Mouse (Mus musculus) spleen, postnatal 4 days (tissue): ENCODE results near the gene Pigt.
A peak's percentile ranks its signal among the peaks of the same experiment; 100 is the strongest.

Experiments used
- DNase-seq, 2 experiments: peaks; one replicate each; pipeline ENCODE4 v3.0.0; 2022; ENCODE audit warnings: low spot score in 2 of 2

Pigt gene

DNA sequence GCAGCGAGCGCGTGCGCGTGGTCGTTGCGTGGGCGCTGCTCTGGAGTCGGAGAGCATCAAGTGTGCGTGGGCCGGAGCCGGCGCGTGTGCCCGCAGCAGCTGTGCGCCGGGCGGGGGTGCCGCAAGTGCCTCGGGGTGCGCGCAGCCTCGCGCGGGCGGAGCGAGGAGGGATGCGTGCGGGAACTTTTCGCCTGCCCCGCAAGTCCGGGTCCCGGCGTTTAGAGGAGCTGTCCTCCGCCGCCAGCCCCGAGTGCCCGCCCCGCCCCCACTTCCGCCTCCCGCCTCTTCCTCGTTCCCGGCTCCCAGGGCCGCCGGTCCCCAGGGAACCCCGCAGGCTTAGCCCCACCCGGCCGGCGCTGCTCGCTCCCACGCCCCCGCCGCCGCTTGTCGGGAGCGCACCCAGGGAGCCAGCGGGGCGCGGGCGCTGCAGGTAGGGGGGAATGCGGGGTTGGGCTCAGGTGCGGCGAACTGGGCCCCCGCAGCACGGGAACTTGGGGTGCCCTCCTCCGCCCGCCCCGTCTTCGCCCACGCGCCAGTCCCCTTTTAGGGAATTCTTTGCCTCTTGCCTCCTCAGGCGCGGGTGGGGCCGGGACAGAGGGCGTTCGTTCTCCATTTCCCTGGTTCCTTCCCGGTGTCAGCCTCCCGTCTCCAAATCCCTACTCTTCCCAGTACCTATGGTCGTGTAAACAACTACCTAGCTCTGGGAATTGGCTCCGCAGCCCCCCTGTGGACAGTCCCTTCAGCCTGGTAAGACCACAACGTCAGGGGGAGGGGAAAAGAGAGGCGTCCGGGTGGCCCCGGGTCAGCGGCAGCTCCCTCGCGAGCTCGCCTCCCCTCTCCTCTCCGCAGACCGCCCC is 10.8 kb upstream of the Pigt start:
- DNase-seq: no peak

DNA sequence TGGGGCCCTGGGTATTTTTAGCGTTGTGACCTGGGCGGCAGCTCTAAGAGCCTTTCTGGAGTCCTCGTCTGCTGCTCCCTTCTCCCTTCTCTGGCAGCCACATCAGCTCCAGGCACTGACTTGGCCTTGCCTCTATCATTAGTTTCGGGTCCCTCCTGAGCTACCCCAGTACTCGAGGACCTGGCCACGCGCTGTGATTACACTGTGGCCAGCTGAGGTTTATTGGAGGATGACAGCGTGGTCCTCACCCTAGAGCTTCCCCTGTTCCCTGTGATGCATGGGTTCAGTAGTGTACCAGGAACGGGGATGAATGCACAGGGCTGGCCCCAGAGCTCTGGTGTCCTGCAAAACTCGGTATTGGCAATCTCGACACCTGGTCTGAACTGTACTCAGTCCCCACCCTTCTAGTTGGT is 10.2 kb upstream of the Pigt start:
- DNase-seq: no peak

DNA sequence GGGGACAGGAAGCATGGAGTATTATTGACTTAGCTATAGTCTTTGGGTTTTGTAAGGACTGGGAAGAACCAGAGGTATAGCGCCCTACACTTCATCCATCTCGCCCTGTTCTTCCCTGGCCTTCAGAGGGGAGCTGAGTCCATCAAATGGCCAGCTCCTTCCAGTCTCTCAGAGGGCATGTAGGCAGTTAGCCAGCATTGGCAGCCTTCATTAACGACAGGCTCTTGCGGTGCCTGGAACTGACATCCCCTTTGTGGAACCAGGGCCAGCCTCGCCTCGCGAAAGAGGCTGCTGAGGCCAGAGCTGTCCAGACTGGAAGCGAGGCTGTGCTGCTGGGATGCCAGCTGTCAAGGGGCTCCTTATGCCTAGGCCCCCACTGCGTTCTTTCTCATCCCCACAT is 9.5 kb upstream of the Pigt start:
- DNase-seq: no peak

- DNase-seq: no peak
Measured at GRCm38 (mm10) chr2:164494126-164494525, 3.2 kb upstream of the Pigt start.

- DNase-seq: no peak
Measured at GRCm38 (mm10) chr2:164496331-164496730, 989 bp upstream of the Pigt start.

GRCm38 (mm10) chr2:164497691-164498268 is 460 bp downstream of the Pigt start:
- DNase-seq: no peak

DNA sequence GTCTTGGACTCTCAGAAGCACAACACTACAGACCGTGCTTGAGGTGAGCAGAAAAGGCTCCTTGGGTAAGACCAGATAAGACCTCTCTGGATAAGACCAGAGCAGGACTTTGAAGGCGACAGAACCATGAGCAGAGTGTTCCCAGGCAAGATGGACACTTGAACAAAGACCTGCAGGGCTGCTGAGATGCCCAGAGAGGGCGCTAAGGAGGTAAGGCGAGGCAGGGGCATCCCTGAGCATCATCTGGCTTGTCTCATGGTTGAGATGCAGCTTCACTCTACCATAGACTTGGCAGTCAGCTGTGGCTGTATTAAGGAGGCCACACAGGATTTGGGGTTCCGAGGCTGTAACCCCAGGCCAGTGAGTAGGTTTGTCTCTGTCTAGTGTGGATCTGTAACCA is 2.0 kb downstream of the Pigt start:
- DNase-seq: no peak

DNA sequence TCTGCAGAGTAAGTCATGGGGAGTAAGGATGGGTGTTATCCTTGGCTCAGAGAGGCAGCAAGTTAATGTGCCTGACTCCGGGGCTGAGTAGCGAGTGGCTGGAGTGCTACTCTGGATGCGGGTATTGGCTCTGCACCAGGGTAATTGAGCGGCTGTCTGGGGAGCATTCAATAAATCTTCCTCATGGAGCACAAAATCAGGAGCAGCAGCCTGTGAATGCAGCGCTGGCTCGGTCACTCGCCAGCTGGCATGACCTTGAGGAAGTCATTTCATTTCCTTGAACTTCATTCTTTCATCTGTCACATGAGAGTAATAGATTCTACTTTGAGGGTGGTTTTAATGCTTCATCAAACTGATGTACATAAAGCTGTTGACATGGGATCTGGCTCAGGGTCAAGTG is 3.2 kb downstream of the Pigt start:
- DNase-seq: no peak

DNA sequence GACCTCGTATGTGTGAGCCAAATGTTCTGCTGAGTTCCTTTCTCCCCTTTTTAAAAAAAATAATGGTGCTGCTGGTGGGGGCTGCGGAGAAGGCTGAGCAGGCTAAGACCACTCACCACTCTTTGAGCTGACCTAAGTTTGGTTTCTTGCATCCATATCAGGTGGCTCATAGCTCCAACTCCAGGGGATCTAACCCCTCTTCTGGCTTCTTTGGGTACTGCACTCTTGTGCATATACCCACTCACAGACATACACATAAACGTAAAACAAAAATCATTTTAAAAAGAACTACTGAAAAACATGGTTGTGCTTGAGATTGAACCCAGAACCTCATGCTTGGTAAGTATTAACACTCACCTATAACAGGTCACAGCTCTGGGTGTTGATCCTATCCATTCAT is 7.6 kb downstream of the Pigt start:
- DNase-seq: no peak

DNA sequence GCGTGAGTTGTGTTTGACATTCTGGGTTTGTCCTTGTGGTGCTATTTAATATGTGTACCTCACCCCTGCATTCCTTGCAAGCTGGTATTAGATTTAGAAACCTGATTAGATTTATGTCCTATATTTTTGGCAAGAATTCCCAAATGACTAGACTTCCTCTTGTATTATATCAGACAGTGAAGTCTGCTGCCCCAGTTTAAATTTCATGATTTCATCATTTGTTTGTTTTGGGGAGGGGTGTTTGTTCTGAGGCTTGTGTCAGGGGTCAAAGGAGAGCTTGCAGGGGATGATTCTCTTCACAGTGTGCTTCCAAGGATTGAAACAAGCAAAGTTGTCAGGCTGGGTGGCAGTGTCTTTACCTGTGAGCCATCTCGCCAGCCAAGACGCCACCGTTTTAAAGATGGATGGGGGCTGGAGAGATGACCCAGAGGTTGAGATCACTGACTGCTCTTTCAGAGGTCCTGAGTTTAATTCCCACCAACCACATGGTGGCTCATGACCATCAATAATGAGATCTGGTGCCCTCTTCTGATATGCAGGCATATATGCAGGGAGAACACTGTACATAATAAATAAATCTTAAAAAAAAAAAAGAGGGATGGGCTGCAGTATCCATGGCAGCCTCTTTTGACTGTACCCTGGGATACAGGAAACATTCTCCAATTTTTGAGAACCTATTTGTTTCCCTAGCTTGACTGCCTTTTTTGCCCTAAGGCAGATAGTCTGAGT is 8.5 kb downstream of the Pigt start:
- DNase-seq: no peak

GRCm38 (mm10) chr2:164507811-164508210 is 10.5 kb downstream of the Pigt start:
- DNase-seq: no peak

- DNase-seq: no peak
Measured at GRCm38 (mm10) chr2:164510621-164511190, 13.4 kb downstream of the Pigt start.

- no peak for DNase-seq
Measured at GRCm38 (mm10) chr2:164512121-164512909, 15.0 kb downstream of the Pigt start.

- no peak for DNase-seq
Measured at GRCm38 (mm10) chr2:164513389-164513788, 16.1 kb downstream of the Pigt start.

DNA sequence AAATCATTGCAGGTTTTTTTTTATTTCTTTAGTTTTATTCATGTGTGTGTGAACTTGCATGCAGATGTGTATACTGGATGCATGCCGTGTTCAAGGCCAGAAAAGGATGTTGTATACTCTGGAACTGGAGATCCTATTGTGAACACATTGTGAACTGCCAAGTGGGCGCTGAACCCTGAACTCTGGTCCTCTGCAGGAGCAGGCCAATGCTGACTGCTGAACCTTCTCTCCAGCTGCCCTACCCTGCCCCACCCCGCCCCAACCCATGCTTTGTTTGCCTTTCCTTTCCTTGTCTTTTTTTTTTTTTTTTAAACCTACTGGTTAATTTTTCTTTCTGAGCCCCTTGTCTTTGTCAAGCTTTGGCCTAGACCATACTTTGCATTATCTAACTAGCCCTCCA is 17.6 kb downstream of the Pigt start:
- DNase-seq: no peak

GRCm38 (mm10) chr2:164515897-164516296 is 18.6 kb downstream of the Pigt start:
- DNase-seq: no peak

DNA sequence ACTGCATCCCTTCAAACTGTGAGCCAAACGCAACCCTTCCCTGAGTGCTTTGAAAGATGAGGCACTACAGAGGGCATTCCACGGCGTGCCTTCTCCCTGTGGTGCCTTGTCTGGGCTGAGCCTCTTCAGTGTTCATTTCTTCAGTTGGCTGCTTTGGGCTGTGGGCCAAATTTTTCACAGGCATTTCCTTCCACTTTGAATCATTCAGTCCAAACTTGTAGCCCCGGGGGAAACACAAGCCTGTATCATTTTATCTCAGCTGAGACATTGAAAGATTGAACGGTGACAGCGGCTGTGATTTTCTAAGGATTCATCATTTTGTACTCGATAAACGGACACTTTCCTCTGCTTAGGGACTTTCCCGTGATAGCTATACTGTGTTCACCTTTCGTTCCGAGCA is 19.3 kb downstream of the Pigt start:
- no peak for DNase-seq

DNA sequence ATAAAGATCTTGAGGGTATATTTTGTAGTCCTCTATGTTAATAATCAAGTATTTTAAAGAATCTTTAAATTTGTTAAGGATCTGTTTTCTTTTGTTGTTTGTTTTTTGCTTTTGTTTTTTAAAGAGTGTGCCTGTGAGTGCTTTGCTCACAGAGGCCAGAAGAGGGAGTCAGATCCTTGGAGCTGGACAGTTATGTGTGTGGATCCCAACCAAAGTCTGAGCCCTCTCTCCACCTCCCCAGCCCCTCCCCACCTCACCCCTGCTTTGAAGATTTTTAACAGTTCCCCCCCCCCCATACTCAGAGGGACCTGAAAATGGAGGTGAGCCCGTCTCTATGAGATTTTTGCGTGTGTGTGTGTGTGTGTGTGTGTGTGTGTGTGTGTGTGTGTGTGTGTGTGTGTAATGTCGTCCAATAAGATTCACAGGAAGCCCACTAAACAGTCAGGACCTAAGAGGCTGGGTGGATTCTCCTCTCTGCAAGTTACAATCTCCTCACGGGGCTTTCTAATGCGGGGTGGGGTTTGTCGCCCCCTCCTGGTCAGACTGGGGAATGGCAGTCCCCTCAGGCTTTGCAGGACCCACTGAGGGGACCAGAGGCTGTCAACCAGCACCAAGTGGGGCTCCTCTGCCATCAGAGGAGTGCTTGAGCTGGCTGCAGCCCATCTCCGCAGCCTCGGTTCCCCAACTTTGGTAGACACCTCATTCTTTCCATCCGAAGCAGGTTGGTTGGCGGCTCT is 20.3 kb downstream of the Pigt start:
- peak; percentile 58 to 83 for DNase-seq

- DNase-seq: no peak
Measured at GRCm38 (mm10) chr2:164518266-164519170, 21.2 kb downstream of the Pigt start.

DNA sequence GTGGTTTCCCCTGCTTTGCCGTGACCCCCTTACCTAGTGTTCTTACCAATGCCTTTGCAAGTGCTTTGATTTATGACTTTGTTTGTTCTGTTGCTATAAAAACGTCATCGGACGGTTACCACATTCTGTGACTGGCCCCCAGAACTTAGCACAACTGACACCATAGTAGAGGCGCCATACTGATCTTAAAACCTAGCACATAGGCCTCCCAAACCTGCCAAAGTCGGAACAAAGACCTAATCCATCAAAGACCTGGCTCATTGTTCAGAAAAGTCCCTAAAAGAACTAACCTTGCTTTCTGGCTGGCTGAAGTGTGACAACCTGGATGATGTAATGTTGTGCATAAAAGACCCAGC is 21.8 kb downstream of the Pigt start:
- no peak for DNase-seq
